Mouse (Mus musculus) natural killer cell, adult 2 months (primary cell): ENCODE measurements at regions not wholly inside any gene's neighbourhood (a gene's known extent, or its start where the extent isn't known, plus 50 kb on each side); places are given as distances from the start of the nearest gene placed in this dataset.

Experiments used
- DNase-seq, 2 experiments: peaks; one replicate each; pipeline ENCODE4 v3.0.0; 2022; ENCODE audit warnings: low spot score in 2 of 2

GRCm38 (mm10) chr13:28526299-28526698 is 269.0 kb downstream of the Gm11361 start:
- no peak for DNase-seq

- DNase-seq, result no peak
These were observed 267.1 kb downstream of the Gm11361 start for GRCm38 (mm10) chr13:28524411-28524810.

- DNase-seq, result no peak
These were observed 262.8 kb downstream of the Gm11361 start for GRCm38 (mm10) chr13:28520127-28520482.

GRCm38 (mm10) chr13:28519383-28520126 is 262.2 kb downstream of the Gm11361 start:
- no peak for DNase-seq

GRCm38 (mm10) chr13:28517161-28517560 is 259.8 kb downstream of the Gm11361 start:
- no peak for DNase-seq

GRCm38 (mm10) chr13:28516636-28517035 is 259.3 kb downstream of the Gm11361 start:
- DNase-seq, result no peak

DNA sequence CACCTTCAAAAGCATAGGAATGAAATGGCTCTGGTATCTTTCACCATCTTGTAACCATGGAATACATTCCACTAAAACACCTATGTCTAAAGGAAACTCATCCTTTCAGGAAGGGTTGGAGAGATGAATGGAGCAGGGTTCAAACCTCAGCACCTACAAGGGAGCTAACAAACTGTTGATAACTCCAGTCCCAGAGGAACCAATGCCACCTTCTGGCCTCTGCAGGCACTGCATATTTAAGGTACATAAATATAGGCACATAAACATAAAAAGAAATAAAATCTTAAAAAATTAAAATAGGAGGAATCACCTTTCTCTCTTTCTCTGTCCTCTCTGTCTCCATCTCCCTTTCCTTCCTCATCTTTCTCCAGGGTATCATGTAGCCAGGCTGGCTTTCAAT is 256.9 kb downstream of the Gm11361 start:
- DNase-seq, result no peak

DNA sequence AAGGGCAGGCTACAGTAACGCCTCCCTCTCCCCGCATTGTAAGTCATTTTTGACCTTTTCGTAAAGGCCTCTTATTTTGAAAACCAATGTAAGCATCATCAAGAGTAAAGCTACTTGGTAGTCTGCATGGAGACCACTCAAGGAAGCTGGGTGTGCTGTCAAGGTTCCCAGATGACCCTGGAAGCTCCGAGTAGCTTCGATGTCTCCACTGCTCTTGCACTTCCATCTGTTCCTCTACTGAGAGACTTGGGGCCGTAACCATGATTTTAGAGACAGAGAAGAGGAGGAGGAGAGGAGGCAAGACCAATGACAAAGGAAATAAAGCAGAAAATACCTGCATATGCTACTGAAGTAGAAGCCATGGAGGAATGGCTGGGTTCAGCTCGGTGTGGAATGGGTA is 256.0 kb downstream of the Gm11361 start:
- DNase-seq, result no peak

DNA sequence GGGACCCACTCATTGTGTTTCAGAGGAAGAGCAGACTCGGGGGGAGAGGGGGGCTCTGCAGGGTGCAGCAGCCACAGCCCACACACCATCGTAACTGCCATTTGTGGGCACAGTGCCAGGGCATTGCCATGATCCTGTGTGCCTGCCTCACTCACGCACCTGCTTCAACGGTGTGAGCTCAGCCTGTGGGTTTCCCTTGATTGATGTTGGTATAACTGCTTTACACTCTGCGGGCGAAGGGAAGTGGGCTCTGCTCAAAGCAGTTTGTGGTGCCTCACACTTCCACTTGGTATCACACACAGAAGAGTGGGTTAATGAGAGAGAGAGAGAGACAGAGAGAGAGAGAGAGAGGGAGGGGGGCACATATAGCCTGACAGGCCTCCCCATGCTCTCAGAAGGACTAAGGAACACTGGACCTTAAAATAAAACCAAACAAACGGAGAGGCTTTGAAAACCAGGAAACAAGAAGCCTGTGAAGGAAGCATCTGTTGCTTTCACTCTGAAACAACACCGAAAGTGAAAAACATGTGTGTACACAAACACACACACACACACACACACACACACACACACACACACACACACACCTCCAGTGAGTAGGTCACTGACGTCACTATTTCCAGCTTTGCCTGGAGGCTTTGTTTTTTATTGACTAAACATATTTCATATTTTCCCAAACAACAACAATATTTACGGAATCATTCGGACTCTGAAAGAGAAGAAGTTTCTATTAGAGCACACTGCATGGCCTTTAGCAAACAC is 255.4 kb downstream of the Gm11361 start:
- DNase-seq, result peak; percentile 49 to 74

DNA sequence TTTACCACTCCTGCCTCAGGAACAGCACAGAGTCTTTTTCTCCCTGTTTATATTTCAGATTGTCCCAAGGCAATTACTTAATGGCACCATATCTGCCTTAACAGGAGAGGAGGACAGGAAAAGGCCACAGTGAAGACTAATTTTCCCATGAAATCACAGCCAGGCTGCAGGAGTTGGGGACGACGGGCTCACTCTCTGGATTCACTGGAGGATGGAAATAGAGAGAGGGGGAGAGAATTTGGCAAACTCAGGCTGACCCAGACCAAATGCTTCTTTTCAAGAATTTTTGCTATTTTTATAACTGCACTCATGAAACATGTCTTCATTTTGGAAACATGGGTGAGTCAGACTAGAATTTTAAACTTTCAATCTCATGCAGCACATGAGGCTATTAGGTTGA is 250.9 kb downstream of the Gm11361 start:
- no peak for DNase-seq

DNA sequence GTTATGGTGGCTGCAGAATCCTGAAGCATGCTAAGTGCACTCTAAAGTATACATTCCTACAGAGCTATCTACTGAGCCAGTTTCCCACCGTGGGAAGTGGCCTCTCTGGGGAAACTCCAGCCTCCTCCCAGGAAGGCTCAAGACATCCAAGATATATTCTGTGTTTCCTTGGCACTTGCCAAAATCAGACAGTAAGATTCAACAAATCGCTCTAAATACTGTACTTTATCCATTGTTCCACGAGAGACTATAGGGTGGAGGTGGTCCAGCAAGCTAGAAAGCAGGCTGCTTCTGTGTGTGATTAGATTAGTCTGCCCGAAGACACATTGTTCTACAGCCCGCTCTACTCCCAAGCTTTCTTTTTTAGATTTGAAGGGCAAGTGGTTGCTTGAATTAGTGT is 250.5 kb downstream of the Gm11361 start:
- DNase-seq, result no peak

- DNase-seq, result no peak
These were observed 247.0 kb downstream of the Gm11361 start for GRCm38 (mm10) chr13:28504340-28504739.

DNA sequence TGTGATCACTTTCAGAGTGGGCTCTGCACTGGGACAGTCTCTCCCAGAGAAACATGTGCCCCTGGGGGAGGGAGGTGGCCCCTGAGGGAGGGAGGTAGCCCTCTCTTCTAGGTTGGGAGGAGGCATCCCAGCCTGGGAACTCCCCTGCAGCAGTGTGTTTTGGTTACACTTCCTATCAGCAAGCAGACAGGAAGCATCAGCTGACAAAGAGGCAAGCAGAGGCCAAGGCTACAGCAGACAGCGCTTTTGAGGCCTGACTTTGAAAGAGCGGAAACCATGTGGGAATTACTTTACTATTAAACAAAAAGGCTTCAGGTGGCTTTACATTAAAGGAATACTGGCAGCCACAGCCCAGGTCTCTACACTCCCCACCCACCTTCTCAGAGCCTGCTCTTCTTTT is 244.8 kb downstream of the Gm11361 start:
- peak; percentile 33 to 74 for DNase-seq

DNA sequence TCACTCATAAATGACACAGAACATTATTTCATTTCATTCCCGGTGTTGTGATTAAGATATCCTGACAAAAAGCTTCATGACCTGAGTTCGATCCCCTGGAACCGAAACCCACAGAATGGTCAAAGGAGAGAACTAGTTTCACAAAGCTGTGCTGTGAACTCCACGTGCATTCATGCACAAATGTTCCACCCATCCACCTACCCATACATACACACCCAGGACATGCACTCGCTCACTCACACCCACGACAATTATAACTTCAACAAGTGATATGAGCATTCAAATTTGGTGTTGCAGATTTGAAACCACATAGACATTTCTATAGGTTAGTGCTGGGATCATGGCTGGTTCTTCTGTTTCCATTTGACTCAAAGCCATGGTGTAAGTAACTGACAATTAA is 243.4 kb downstream of the Gm11361 start:
- peak in 1 of 2 experiments; percentile 2 for DNase-seq

GRCm38 (mm10) chr13:28497483-28497882 is 240.2 kb downstream of the Gm11361 start:
- DNase-seq, result no peak

DNA sequence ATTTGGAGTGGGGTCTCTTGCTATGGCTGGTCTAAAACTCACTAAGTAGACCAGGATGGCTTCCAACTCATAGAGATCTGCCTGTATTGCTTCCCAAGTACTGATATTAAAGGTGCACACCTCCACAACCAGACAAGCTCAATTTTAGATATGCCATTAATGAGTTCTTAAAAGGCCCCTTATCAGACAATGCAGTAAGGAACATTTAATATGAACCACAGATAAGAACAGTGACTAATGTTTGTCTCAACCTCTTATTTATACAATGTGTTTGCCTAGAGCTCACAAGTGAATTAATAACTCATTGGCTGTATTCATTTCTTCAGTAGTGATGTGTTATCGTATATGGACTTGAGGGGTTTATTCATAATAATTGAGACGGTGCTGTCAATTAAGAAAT is 234.7 kb downstream of the Gm11361 start:
- DNase-seq, result no peak

DNA sequence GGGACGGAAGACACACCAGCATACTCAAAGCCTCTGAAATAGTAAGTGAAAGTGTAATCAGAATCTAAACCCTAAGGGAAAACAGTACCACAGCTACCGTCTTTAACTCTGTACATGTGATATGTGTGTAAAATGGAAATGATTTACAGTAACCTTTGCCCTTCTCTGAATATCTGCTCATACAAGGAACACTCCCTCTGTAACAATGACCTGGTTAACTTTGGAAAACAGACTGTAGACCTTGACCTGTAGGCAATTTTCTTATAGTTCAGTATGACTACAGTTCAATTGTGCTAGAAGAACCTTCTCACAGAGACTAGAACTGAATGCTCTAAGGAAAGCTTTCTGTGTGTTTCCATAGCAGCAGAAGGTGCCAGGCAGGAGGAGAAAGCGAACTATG is 226.4 kb downstream of the Gm11361 start:
- DNase-seq, result no peak

GRCm38 (mm10) chr13:28481224-28481965 is 224.1 kb downstream of the Gm11361 start:
- no peak for DNase-seq

GRCm38 (mm10) chr13:28466151-28466550 is 208.8 kb downstream of the Gm11361 start:
- no peak for DNase-seq

GRCm38 (mm10) chr13:28465187-28465880 is 208.0 kb downstream of the Gm11361 start:
- no peak for DNase-seq

DNA sequence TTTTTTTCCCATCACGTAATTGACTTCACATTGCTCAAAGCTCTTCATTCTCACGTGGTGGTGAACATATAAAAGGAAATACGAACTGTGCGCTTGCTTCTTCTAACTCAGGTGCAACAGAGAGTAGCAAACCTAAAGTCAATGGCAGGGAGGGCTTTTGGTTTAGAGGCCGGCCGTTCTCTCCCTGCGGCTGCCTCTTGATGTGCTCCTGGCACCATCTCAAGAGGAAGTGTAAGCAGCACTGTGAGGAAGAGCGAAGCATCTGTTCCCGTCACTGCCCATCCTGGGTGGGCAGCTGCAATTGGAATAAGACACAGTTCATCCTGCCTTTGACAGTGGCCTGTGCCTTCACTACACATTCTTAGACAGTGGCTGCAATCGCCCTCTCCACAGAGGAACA is 204.0 kb downstream of the Gm11361 start:
- no peak for DNase-seq

- no peak for DNase-seq
These were observed 200.1 kb downstream of the Gm11361 start for GRCm38 (mm10) chr13:28457403-28457802.
